17 mouse cellular contexts compared by ENCODE assay signal in genomic region chr4:150593473-150594217, GRCm38 (mm10). TPM values are rescaled to one million over a fixed set of nuclear protein-coding genes. Genes with fewer than 3 reads are reported as not detected.
DNase-seq lines count a peak whose midpoint lies in the region; ATAC-seq and TF ChIP-seq lines count a peak whose summit lies in the region.
"Had no signal": no experiment of that assay in that cellular context is flagged by ENCODE, and none has a peak within 500 bp of the region (broad histone marks: within the 10 kb centered on the region; RNA-seq: fewer than 3 reads in every experiment).

No protein-coding gene starts in this region.

- no peak for TF ChIP-seq CTCF in heart, adult 2 months (IDR thresholded peaks at IDR 0.05)
- TF ChIP-seq CTCF in spleen, adult 2 months (IDR thresholded peaks at IDR 0.05; ENCODE audit: extremely low read depth, insufficient read depth, insufficient read length, insufficient replicate concordance), result no peak
- TF ChIP-seq CTCF in liver, embryonic 14.5 days (IDR thresholded peaks at IDR 0.05; ENCODE audit: low read depth), result no peak

- ATAC-seq in liver, embryonic 14.5 days (ENCODE audit: insufficient read depth), result no peak
- ATAC-seq: forebrain, embryonic 16.5 days; Patski had no signal

- peak overlapping the region; percentile 19; the same call in 1 of the 2 replicates for H3K27ac ChIP-seq in heart, adult 2 months
- H3K27ac ChIP-seq in spleen, adult 2 months (ENCODE audit: insufficient read depth, low read length), result peak overlapping the region; percentile 25
- 0 out of 2 replicates have a peak overlapping the region, but pooled peaks have one; percentile 9 for H3K27ac ChIP-seq in liver, embryonic 14.5 days
- H3K27ac ChIP-seq: hindbrain, embryonic 12.5 days; stomach, postnatal 0 days had no signal

- peaks cover 15% of the 10 kb centered on the region for H3K79me2 ChIP-seq in heart, adult 2 months (replicated peaks; ENCODE audit: control insufficient read depth, insufficient read depth, low read length)

- no peak for TF ChIP-seq POLR2A in heart, adult 2 months (IDR thresholded peaks at IDR 0.05; ENCODE audit: insufficient read depth, low read depth, low read length)
- TF ChIP-seq POLR2A in spleen, adult 2 months (IDR thresholded peaks at IDR 0.05; ENCODE audit: low read depth, low read length), result no peak

- H3K9ac ChIP-seq in heart, adult 2 months (ENCODE audit: low read depth, low read length), result no peak overlapping the region
- no peak overlapping the region for H3K9ac ChIP-seq in liver, embryonic 14.5 days (replicated peaks)
- H3K9ac ChIP-seq: heart, embryonic 12.5 days; hindbrain, embryonic 12.5 days; neural tube, embryonic 13.5 days had no signal

- no peak overlapping the region for H3K4me3 ChIP-seq in heart, adult 2 months
- H3K4me3 ChIP-seq in spleen, adult 2 months (ENCODE audit: extremely low read depth, insufficient read depth, insufficient read length), result no peak overlapping the region
- H3K4me3 ChIP-seq in liver, embryonic 14.5 days (ENCODE audit: insufficient read depth in 1 of 2, low read depth in 2 of 2, low read length in 2 of 2), result no peak overlapping the region
- H3K4me3 ChIP-seq: heart, embryonic 12.5 days; hindbrain, embryonic 12.5 days; neural tube, embryonic 13.5 days had no signal

- 72% methylated on average over 4 of the region's 4 CpGs for WGBS in heart, adult 2 months
- 67% methylated on average over 4 of the region's 4 CpGs for WGBS in spleen, adult 2 months
- 53% methylated on average over 4 of the region's 4 CpGs for WGBS in liver, embryonic 14.5 days (ENCODE audit: insufficient replicate concordance)

- intact Hi-C loops in heart, adult 2 months (cut with DNase I), result loop anchor here (5.0 kb wide), 1 partner anchor 106 kb away; no protein-coding TSS in a partner anchor

- no peaks in the 10 kb centered on the region for H3K27me3 ChIP-seq in heart, adult 2 months (ENCODE audit: control insufficient read depth, insufficient read depth, low read length)
- H3K27me3 ChIP-seq in spleen, adult 2 months (ENCODE audit: control insufficient read depth, insufficient read depth, low read length), result no peaks in the 10 kb centered on the region
- H3K27me3 ChIP-seq in liver, embryonic 14.5 days (ENCODE audit: control insufficient read depth, insufficient read depth, low read length), result no peaks in the 10 kb centered on the region
- H3K27me3 ChIP-seq: heart, embryonic 12.5 days; hindbrain, embryonic 12.5 days; neural tube, embryonic 13.5 days; Patski had no signal

- peak overlapping the region; percentile 36; the same call in 1 of the 2 replicates for H3K4me2 ChIP-seq in liver, embryonic 14.5 days (ENCODE audit: low read depth)
- H3K4me2 ChIP-seq: heart, embryonic 12.5 days; hindbrain, embryonic 12.5 days; neural tube, embryonic 13.5 days had no signal

- TF ChIP-seq EP300 in heart, adult 2 months (IDR thresholded peaks at IDR 0.05; ENCODE audit: insufficient read depth, low read depth, low read length), result no peak
- TF ChIP-seq EP300 in liver, embryonic 14.5 days (IDR thresholded peaks at IDR 0.05; ENCODE audit: low read depth), result no peak

- DNase-seq in heart, adult 2 months, result no peak
- no peak for DNase-seq in heart, adult 9 months (ENCODE audit: low spot score in 2 of 2)
- no peak for DNase-seq in spleen, adult 2 months (ENCODE audit: low read depth in 1 of 2, low spot score in 2 of 2)
- no peak for DNase-seq in spleen, adult 18-20 months
- no peak for DNase-seq in liver, embryonic 14.5 days (ENCODE audit: low read depth in 3 of 3, low spot score in 3 of 3)
- no peak for DNase-seq in adrenal gland, postnatal 4 days (ENCODE audit: low spot score in 2 of 2)
- no peak for DNase-seq in ovary, adult 18-20 months (ENCODE audit: low spot score)
- no peak for DNase-seq in left cerebral cortex, adult 11 months (ENCODE audit: low spot score)
- DNase-seq: B cell, adult 2 months; cerebellum, postnatal 25 days; right cerebral cortex, postnatal 25 days had no signal

- peaks cover 35% of the 10 kb centered on the region for H3K4me1 ChIP-seq in heart, adult 2 months (ENCODE audit: control insufficient read depth, insufficient read depth, low read length)
- peaks cover 20% of the 10 kb centered on the region; the same call in 1 of the 2 replicates for H3K4me1 ChIP-seq in spleen, adult 2 months (ENCODE audit: control insufficient read depth, insufficient read depth, insufficient read length)
- peaks cover 40 to 58% of the 10 kb centered on the region in 2 experiments for H3K4me1 ChIP-seq in liver, embryonic 14.5 days (replicated peaks; ENCODE audit: control insufficient read depth in 2 of 2, insufficient read depth in 2 of 2, low read length in 1 of 2)

- peaks cover 36% of the 10 kb centered on the region for H3K36me3 ChIP-seq in heart, adult 2 months (ENCODE audit: control insufficient read depth, insufficient read depth, low read length)
- peaks cover 2% of the 10 kb centered on the region; the same call in 1 of the 2 replicates for H3K36me3 ChIP-seq in spleen, adult 2 months (ENCODE audit: control insufficient read depth, insufficient read depth, low read length)
- H3K36me3 ChIP-seq in liver, embryonic 14.5 days (replicated peaks; ENCODE audit: control insufficient read depth, insufficient read depth, low read depth), result no peaks in the 10 kb centered on the region
- H3K36me3 ChIP-seq: heart, embryonic 12.5 days; hindbrain, embryonic 12.5 days; neural tube, embryonic 13.5 days had no signal

- H3K9me3 ChIP-seq in liver, embryonic 14.5 days (ENCODE audit: control insufficient read depth, low read length), result no peaks in the 10 kb centered on the region
- H3K9me3 ChIP-seq: heart, embryonic 12.5 days; hindbrain, embryonic 12.5 days; neural tube, embryonic 13.5 days had no signal

RNA-seq across cellular contexts. Expression of gene Slc45a1, which starts 58.3 kb away (rescaled TPM):
- total RNA-seq in heart, adult 2 months (2021), result not detected
- not detected in 2 replicates for polyA plus RNA-seq in heart, adult 2 months (2012; rRNA removed)
- polyA plus RNA-seq in spleen, adult 2 months (2012; rRNA removed), result 0.04 TPM in 1 of 2 replicates, not detected in the other
- 0.02 TPM in 1 of 2 replicates, not detected in the other for polyA plus RNA-seq in liver, embryonic 14.5 days (2012; rRNA removed)
- not detected in 2 replicates for polyA plus RNA-seq in liver, embryonic 14.5 days (2014; fragmentation: Nextera tagmentation; extraction: Ambion mirVana)
- 1 to 10 TPM; 1.5 to 1.7 TPM for total RNA-seq in adrenal gland, postnatal 4 days (2021)
- polyA plus RNA-seq: heart, embryonic 12.5 days; Patski had no signal
